Mouse (Mus musculus) left cerebral cortex, postnatal 25 days (tissue): ENCODE data around the gene Rab21. TPM values are rescaled to one million over a fixed set of nuclear protein-coding genes. Genes with fewer than 3 reads are reported as not detected.

Experiments
- DNase-seq, 2 experiments: peaks; one replicate each; pipeline ENCODE4 v3.0.0; 2022; ENCODE audit warnings: low spot score in 2 of 2, mixed read lengths in 1 of 2
- intact Hi-C: fragments of 180-260 bp; cut with DNase I; formaldehyde crosslinking; loops from one replicate; pipeline ENCODE4 v1.15.1; 2025
- total RNA-seq, 2 experiments: library from RNA; stranded (reverse); gene quantifications; 2 replicates each; pipeline ENCODE4 v1.2.3; 2021

Gene Rab21
- total RNA-seq, 2 experiments from 2014 or later, result 52.5 to 53.3 TPM

DNA sequence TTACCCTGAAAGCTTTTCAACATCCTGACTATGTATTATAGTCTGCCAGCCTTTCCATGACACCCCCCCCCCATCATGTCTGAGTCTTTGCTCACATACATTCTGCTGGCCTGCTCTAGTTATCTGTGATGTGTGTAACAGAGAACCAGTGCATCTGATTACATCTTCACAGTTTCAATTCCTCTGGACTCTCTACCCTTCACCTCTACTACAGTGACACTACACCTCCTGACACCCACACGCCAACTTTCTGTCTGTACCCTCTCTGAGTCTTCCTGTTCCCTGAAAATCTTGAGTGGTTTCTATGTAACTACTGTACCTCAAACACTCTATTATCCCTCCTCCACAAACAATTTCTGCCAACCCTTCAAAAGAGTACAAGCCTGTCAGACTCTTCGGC, 69.9 kb downstream of the Rab21 start:
- DNase-seq, result no peak
- intact Hi-C loops, result loop anchor here (5.0 kb wide), 1 partner anchor 52 kb away; no protein-coding TSS in a partner anchor

GRCm38 (mm10) chr10:115241082-115241595, 74.3 kb downstream of the Rab21 start:
- intact Hi-C loops, result no loop called here
- peak in 1 of 2 experiments; percentile 37 for DNase-seq

GRCm38 (mm10) chr10:115237931-115238330, 77.5 kb downstream of the Rab21 start:
- DNase-seq, result no peak
- intact Hi-C loops, result no loop called here

Other genes starting within 250 kb of the Rab21 start
- gene Tph2, start 130.6 kb downstream of the Rab21 start, total RNA-seq, result 1 to 10 TPM in 1 of 2 experiments, under 1 TPM in 1; 0.43 to 1.2 TPM
- 10 to 100 TPM; 47.8 to 49.2 TPM for gene Tbc1d15, start 64.1 kb downstream of the Rab21 start, total RNA-seq
- gene Tmem19, start 46.9 kb upstream of the Rab21 start, total RNA-seq, result 10 to 100 TPM; 41.0 to 46.0 TPM
- gene Thap2, start 68.8 kb upstream of the Rab21 start, total RNA-seq, result 10 to 100 TPM; 13.5 to 14.1 TPM
- gene Zfc3h1, start 69.4 kb upstream of the Rab21 start, total RNA-seq, result 10 to 100 TPM; 50.0 to 53.0 TPM